Mouse (Mus musculus) thymus, postnatal 14 days (tissue): ENCODE data around the gene Exoc4.
A peak's percentile ranks its signal among the peaks of the same experiment; 100 is the strongest.

Experiments used
- DNase-seq: peaks from one replicate; pipeline ENCODE4 v3.0.0; 2021

Exoc4 gene

DNA sequence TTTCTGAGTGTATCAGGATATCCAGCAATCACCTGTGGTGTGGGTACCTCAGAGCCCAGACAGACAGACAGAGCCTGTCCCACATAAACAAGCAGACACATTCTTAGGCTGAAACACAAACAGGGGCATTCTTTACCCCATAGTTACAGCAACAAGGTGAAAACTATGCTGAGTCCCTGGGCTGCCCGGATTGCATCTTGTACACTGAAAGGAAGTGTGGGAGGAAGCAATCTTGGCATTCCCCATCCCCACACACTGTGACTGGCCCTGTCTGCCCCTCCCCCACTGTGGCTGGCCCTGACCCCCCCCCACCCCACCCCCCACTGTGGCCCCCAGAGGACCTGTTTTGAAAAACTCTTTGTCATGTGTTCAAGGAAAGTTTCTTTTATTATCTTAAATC lies 623.3 kb downstream of the Exoc4 start:
- DNase-seq: no peak

- no peak for DNase-seq
These were observed 624.1 kb downstream of the Exoc4 start for GRCm38 (mm10) chr6:33873000-33873399.

DNA sequence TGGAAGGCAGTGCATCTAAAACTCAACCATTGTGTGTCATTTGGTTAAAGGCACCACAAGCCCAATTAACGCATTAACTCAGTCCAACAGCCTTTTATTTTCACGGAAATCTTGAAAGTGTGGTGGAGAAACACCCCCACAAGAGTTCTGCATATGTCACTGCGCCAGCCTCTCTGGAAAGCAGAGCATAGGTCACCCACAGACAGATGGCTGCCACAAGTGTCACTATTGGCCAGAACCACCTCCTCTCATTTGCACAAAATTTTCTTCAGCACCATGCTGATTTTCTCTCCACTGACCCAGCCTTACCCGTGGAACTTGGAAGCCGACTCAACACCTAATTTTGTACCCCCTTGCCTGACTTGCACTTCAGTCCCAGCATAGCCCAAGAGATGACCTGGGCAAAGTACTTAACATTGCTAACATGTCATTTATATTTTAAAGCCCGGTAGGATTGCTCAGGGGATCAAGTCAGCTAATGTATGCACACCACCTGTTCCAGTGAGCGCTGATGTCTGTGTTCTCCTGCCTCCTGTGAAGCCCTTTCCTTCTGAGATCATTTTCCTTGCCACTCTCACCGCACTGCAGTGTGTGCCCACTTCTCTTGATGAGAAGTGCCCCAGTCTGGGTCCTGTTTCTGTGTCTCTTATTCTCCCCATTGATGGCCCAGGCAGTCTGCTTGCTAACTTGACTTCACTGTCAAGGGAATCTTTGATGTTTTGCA lies 625.6 kb downstream of the Exoc4 start:
- no peak for DNase-seq

DNA sequence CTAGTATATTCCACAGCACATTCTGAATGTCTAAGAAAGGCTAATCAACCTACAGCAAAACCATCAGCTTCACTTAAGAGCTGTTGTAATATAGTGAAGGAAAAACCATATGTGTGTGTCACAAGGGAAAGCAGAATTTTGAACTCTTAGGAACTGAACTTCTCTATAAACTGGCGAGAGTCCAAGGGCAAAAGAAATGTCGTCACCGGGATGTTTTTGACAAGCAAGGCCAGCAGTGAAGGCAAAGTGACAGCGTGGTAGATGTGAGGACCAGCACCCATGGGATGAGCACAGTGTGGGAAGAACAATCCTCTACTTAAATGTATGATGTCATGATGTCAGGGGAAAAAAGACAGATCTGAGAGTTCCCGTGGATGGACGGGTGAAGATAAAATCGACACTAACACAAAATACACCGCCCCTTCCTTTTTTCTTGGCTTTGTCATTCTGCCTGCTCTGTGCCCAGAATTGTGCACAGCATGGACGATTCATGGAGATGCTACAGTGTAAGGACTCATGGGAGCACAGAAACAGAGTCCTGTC lies 635.3 kb downstream of the Exoc4 start:
- DNase-seq: no peak

- DNase-seq: no peak
These were observed 638.1 kb downstream of the Exoc4 start for GRCm38 (mm10) chr6:33886941-33887340.

GRCm38 (mm10) chr6:33890926-33891325 lies 642.0 kb downstream of the Exoc4 start:
- DNase-seq: no peak

DNA sequence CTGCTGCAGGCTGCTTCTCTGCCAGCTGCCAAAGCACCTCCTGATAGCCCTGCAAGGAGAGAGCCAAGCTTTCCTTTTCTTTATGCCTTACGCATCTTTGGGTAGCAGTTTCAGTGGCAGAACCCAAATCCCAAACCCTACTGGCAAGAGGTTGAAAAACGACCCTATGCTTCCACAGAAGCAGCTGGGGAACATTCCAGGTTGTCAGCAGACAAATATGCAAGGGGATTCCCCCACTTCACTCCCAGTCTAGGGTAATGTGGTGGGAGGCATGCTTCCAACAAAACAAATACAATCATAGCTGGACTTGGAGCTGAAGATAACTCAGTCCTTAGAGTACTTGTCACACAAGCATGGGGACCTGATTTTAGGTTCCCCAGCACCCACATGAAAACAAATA lies 643.3 kb downstream of the Exoc4 start:
- DNase-seq: no peak

DNA sequence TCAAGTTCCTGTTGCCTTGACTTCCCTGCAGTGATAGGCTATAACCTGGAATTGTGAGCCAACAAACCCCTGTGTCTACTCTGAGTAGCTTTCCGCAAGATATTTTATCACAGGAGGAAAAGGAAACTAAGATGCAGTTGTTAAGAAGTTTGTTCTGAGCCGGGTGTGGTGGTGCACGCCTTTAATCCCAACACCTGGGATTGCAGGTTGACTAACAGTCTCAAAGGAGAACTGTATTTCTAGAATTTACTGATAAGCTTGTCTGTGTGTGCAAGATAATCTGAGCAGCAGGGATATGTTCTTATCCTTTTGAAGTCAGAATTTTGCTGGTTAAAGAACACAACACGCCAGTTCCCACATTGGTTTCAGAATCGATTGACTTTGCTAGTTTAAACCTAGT lies 651.1 kb downstream of the Exoc4 start:
- no peak for DNase-seq

GRCm38 (mm10) chr6:33900615-33901014 lies 651.7 kb downstream of the Exoc4 start:
- no peak for DNase-seq

GRCm38 (mm10) chr6:33905099-33905498 lies 656.2 kb downstream of the Exoc4 start:
- DNase-seq: no peak

DNA sequence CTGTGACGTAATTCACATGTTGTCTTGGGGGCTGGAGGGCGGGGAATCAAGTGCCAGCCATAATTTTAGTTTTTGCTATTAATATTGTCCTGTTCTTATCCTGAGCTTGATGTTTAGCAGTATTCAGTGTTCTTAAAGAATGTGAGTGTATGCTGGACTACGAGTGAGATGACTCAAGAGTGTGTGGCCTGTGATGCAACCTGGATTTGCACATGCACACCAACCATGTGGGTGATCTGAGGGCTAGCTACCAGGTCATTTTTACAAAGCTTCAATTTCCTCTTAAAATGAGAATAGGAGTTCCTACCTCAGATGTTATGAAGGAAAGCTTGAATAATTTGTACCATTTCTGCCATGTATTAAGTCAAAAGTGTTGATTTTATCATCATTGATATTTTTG lies 661.8 kb downstream of the Exoc4 start:
- DNase-seq: no peak

- no peak for DNase-seq
These were observed 664.2 kb downstream of the Exoc4 start for GRCm38 (mm10) chr6:33913072-33913471.

- no peak for DNase-seq
These were observed 664.6 kb downstream of the Exoc4 start for GRCm38 (mm10) chr6:33913486-33913885.

DNA sequence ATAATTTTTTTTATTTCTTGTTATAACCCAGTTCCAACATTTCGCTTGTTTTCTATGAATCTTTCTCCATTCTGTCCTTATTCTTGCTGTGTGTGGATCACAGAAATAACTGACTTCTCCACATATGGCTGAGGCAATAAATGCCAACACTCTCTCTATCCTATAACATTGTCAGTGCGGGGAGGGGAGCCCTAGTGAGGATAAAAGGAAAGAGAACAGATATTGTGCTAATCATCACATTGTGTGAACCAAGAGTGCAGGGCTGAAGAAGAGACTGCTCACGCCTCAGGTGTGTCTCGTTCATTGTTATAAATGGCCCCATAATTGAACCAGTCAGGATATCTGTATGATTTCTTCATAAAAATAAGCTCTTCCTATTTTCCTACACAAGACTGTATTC lies 665.1 kb downstream of the Exoc4 start:
- no peak for DNase-seq

DNA sequence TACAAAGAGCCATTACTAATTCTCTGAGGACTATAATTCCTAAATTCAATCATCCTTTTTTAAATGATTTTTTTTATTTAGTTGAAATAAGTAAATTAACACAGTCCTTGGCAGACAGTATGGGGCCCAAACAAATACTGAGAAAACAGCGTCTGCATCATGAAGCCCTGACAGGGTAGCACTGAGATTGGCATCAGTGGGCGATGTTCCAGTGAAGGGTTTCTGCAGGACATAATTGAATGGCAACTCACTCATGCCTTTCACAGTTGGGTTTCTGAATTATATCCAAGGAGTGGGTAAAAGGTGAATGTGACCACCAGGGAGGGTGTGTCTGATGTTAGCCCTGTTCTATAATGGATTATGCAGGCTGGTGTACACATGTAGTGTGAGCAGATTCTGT lies 674.7 kb downstream of the Exoc4 start:
- DNase-seq: no peak

DNA sequence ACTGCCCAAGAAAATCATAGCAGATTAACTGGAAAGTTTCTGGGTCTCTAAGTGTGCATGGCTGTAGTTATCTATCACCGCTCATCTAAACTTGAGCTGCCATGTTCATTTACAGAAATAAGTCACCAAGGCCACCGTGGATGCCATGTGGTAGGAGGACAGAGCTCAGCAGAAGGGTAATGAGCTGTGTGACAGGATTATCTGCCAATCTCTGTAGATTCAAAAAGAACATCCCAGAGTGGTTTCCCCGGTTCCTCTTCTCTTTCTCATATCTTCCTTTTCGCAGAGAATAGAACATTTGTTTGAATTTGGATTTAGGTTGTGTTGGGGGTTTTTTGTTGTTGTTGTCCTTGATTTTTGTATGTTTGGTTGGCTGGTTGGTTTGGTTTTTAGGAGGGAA lies 676.0 kb downstream of the Exoc4 start:
- DNase-seq: no peak

DNA sequence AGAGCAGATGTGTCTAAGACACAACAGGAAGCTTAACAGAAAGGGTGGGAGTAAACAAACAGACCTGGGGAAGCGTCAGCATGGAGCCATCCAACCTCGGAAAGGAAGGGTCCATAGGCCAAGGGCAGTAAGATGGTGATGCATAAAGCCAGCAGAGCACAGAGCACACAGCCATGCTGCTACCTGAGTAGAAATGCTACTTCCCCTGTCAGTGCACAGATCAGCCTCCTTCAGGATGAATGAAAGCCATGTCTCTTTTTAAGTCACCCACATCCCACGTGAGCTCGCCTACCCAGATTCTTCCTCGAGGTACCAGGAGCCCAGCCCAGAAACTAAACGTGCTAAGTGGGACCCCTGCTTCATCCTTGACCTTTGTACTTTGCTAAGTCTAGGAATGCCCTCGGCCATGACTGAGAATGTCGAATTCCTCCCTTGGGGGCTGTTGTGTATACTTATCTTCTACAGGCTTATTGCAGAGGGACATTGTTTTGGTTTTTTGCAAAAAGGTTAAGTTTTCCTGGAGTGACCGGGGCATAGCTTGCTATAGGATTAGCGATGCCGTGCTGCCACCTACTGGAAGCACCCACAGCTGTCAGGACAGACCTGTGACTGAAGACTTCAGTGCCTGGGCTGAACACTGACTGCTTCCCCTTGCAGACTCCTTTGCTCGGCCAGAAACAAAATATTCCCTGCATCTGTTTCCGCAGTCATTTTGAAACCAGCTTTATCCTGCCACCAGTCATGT lies 680.6 kb downstream of the Exoc4 start:
- peak; percentile 88 for DNase-seq

GRCm38 (mm10) chr6:33930087-33930945 lies 681.4 kb downstream of the Exoc4 start:
- DNase-seq: no peak

DNA sequence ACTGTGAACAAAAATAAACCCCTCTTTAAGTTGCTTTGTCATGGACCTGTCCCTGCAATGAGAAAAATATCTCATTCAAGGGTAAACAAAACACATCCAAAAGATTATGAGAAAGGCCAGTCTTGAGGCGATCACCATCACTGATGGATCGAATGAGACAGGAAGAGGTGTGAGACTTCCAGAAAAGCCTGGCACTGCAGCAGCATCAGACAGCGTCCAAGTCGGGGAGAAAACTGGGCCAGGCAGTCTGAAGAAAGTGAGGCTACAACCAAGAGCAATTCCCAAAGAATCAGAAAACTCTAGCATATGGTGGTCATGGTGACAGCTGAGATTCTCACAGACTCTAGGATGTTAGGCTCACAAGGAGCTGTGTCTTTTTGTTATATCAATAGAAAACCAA lies 689.0 kb downstream of the Exoc4 start:
- no peak for DNase-seq

GRCm38 (mm10) chr6:33939169-33939568 lies 690.3 kb downstream of the Exoc4 start:
- DNase-seq: no peak

GRCm38 (mm10) chr6:33946911-33947489 lies 698.1 kb downstream of the Exoc4 start:
- peak; percentile 43 for DNase-seq

- peak; percentile 12 for DNase-seq
These were observed 701.2 kb downstream of the Exoc4 start for GRCm38 (mm10) chr6:33950113-33950512.

DNA sequence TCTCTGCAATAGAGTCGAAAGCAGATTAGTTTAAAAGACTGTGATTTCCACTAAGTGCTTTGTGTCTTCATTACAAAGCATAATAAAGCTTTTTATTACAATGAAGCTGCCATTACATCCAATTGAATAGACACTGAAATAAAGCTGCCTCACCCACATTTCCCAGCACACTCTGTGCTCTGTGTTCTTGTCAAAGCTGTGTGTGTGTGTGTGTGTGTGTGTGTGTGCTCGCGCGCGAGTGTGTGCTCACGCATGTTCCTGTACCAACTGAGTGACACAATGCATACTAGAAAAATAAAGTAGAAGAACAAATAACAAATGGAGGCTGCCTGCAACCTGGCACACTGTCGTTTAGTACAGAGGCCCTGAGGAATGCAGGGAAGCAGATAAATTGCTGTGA lies 706.6 kb downstream of the Exoc4 start:
- DNase-seq: no peak
